Comparison of ENCODE assay signal across 31 mouse cellular contexts in genomic region chr16:22461728-22462127, GRCm38 (mm10). TPM values are rescaled to one million over a fixed set of nuclear protein-coding genes. Genes with fewer than 3 reads are reported as not detected.
A peak's percentile ranks its signal among the peaks of the same experiment; 100 is the strongest.
DNase-seq lines count a peak whose midpoint lies in the region; ATAC-seq lines count a peak whose summit lies in the region.
"Had no signal": no experiment of that assay in that cellular context is flagged by ENCODE, and none has a peak within 500 bp of the region (broad histone marks: within the 10 kb centered on the region; RNA-seq: fewer than 3 reads in every experiment).

No protein-coding gene starts in this region.

- H3K27ac ChIP-seq in heart, embryonic 14.5 days (replicated peaks in 1 of 2; ENCODE audit: control insufficient read depth in 1 of 2, insufficient read depth in 1 of 2, low read depth in 2 of 2, low read length in 2 of 2): no peak overlapping the region
- H3K27ac ChIP-seq in heart, embryonic 10.5 days: no peak overlapping the region
- H3K27ac ChIP-seq in forebrain, embryonic 16.5 days (ENCODE audit: low read length): no peak overlapping the region
- H3K27ac ChIP-seq: forebrain, embryonic 10.5 days; forebrain, embryonic 15.5 days; hindbrain, embryonic 14.5 days; limb, embryonic 15.5 days; liver, embryonic 13.5 days; midbrain, embryonic 10.5 days; neural tube, embryonic 13.5 days; stomach, postnatal 0 days had no signal

- H3K27me3 ChIP-seq in heart, embryonic 14.5 days (ENCODE audit: control insufficient read depth, insufficient read depth, low read length): no peaks in the 10 kb centered on the region
- H3K27me3 ChIP-seq in heart, embryonic 10.5 days (ENCODE audit: insufficient read depth, poor library complexity, severe bottlenecking): no peaks in the 10 kb centered on the region
- no peaks in the 10 kb centered on the region for H3K27me3 ChIP-seq in forebrain, embryonic 16.5 days (replicated peaks; ENCODE audit: control insufficient read depth, insufficient read depth, low read length)
- H3K27me3 ChIP-seq: forebrain, embryonic 15.5 days; heart, embryonic 12.5 days; limb, embryonic 15.5 days; liver, embryonic 13.5 days; neural tube, embryonic 13.5 days had no signal

- DNase-seq in heart, embryonic 10.5 days (ENCODE audit: low spot score): no peak
- DNase-seq in thymus, postnatal 14 days: peak; percentile 22
- DNase-seq in thymus, adult 18-20 months: no peak
- DNase-seq in naive thymus-derived CD4-positive, alpha-beta T cell, adult 2 months (ENCODE audit: low read depth): peak; percentile 59
- DNase-seq: adrenal gland, adult 8-10 months; B cell, adult 2 months; cerebellum, adult 2 months; cerebellum, postnatal 25 days; gastrocnemius, postnatal 10 days; heart, postnatal 10 days; kidney, adult 11 months; kidney, postnatal 25 days; left cerebral cortex, postnatal 4 days; liver, embryonic 13.5 days; lung, adult 18-20 months; lung, postnatal 4 days; right cerebral cortex, postnatal 4 days; thymus, adult 2 months had no signal

- H3K4me3 ChIP-seq in heart, embryonic 14.5 days (ENCODE audit: control insufficient read depth in 1 of 2, insufficient read depth in 1 of 2, low read depth in 1 of 2, low read length in 2 of 2): no peak overlapping the region
- H3K4me3 ChIP-seq in heart, embryonic 10.5 days: no peak overlapping the region
- H3K4me3 ChIP-seq in forebrain, embryonic 16.5 days (replicated peaks; ENCODE audit: low read length): no peak overlapping the region
- H3K4me3 ChIP-seq: forebrain, embryonic 10.5 days; forebrain, embryonic 15.5 days; heart, embryonic 12.5 days; limb, embryonic 15.5 days; liver, embryonic 13.5 days; midbrain, embryonic 10.5 days; myocyte; neural tube, embryonic 13.5 days had no signal

- H3K9me3 ChIP-seq in heart, embryonic 14.5 days (ENCODE audit: control insufficient read depth, low read length): no peaks in the 10 kb centered on the region
- H3K9me3 ChIP-seq in heart, embryonic 10.5 days: no peaks in the 10 kb centered on the region
- no peaks in the 10 kb centered on the region for H3K9me3 ChIP-seq in forebrain, embryonic 16.5 days (ENCODE audit: control insufficient read depth, low read length)
- H3K9me3 ChIP-seq: forebrain, embryonic 10.5 days; forebrain, embryonic 15.5 days; heart, embryonic 12.5 days; limb, embryonic 15.5 days; liver, embryonic 13.5 days; midbrain, embryonic 10.5 days; neural tube, embryonic 13.5 days had no signal

- peaks cover 3 to 5% of the 10 kb centered on the region in 2 experiments; a peak in 1 of 4 replicates for H3K4me1 ChIP-seq in heart, embryonic 14.5 days (ENCODE audit: control insufficient read depth in 2 of 2, insufficient read depth in 2 of 2, low read length in 2 of 2)
- peaks cover 4% of the 10 kb centered on the region; the same call in 1 of the 2 replicates for H3K4me1 ChIP-seq in heart, embryonic 10.5 days
- no peaks in the 10 kb centered on the region for H3K4me1 ChIP-seq in forebrain, embryonic 16.5 days (replicated peaks; ENCODE audit: control insufficient read depth, insufficient read depth, low read length)
- H3K4me1 ChIP-seq: forebrain, embryonic 15.5 days; liver, embryonic 13.5 days; midbrain, embryonic 10.5 days; neural tube, embryonic 13.5 days had no signal

- ATAC-seq in heart, embryonic 14.5 days (ENCODE audit: insufficient number of reproducible peaks, insufficient read depth, low FRiP score, low read depth): no peak
- peak; percentile 31 for ATAC-seq in CD4-positive, CD25-positive, alpha-beta regulatory T cell, adult 4 months
- ATAC-seq in forebrain, embryonic 16.5 days: no peak
- ATAC-seq: forebrain, embryonic 15.5 days; lung, postnatal 0 days had no signal

- H3K4me2 ChIP-seq in heart, embryonic 14.5 days (ENCODE audit: low read length): 0 out of 2 replicates have a peak overlapping the region, but pooled peaks have one; percentile 13
- no peak overlapping the region for H3K4me2 ChIP-seq in forebrain, embryonic 16.5 days (ENCODE audit: low read length)
- H3K4me2 ChIP-seq: forebrain, embryonic 15.5 days; heart, embryonic 12.5 days; hindbrain, embryonic 14.5 days; limb, embryonic 15.5 days; liver, embryonic 13.5 days; neural tube, embryonic 13.5 days had no signal

- no peaks in the 10 kb centered on the region for H3K36me3 ChIP-seq in heart, embryonic 14.5 days (ENCODE audit: control insufficient read depth, insufficient read depth, low read length)
- H3K36me3 ChIP-seq in heart, embryonic 10.5 days: no peaks in the 10 kb centered on the region
- H3K36me3 ChIP-seq in forebrain, embryonic 16.5 days (ENCODE audit: control insufficient read depth, insufficient read depth): no peaks in the 10 kb centered on the region
- H3K36me3 ChIP-seq: forebrain, embryonic 10.5 days; forebrain, embryonic 15.5 days; heart, embryonic 12.5 days; limb, embryonic 15.5 days; liver, embryonic 13.5 days; midbrain, embryonic 10.5 days; neural tube, embryonic 13.5 days had no signal

- 37% methylated on average over 6 of the region's 6 CpGs for WGBS in heart, embryonic 14.5 days
- WGBS in heart, embryonic 10.5 days: 63% methylated on average over 6 of the region's 6 CpGs
- WGBS in forebrain, embryonic 16.5 days: 80% methylated on average over 6 of the region's 6 CpGs

- no peak overlapping the region for H3K9ac ChIP-seq in heart, embryonic 14.5 days (ENCODE audit: low read length)
- H3K9ac ChIP-seq in forebrain, embryonic 16.5 days (replicated peaks; ENCODE audit: low read depth, low read length): no peak overlapping the region
- H3K9ac ChIP-seq: forebrain, embryonic 15.5 days; heart, embryonic 12.5 days; hindbrain, embryonic 14.5 days; limb, embryonic 15.5 days; liver, embryonic 13.5 days; neural tube, embryonic 13.5 days had no signal

RNA-seq across cellular contexts. Expression of gene Etv5, which starts 22.2 kb away (rescaled TPM):
- polyA plus RNA-seq in heart, embryonic 14.5 days (2014; fragmentation: Nextera tagmentation; extraction: Ambion mirVana): 14.3 and 15.6 TPM in 2 replicates
- polyA plus RNA-seq in heart, embryonic 10.5 days (2016; fragmentation: Nextera tagmentation; extraction: Ambion mirVana): 30.7 and 35.1 TPM in 2 replicates
- polyA plus RNA-seq in CD4-positive, CD25-positive, alpha-beta regulatory T cell, adult 4 months (2017; shearing (Covaris generic)): 1 to 10 TPM; 4.4 to 5.6 TPM
- 25.4 and 35.2 TPM in 2 replicates for polyA plus RNA-seq in forebrain, embryonic 16.5 days (2015; fragmentation: Nextera tagmentation; extraction: Ambion mirVana)

Comparison
In these comparisons a context has a peak if more than half of its experiments do, and no peak if none do; other contexts are left out.
1. DNase-seq: peak in thymus, postnatal 14 days (single experiment) and naive thymus-derived CD4-positive, alpha-beta T cell, adult 2 months (single experiment); none in heart, embryonic 10.5 days (single experiment) and thymus, adult 18-20 months (0 of 2).